Mouse (Mus musculus) forebrain, embryonic 16.5 days (tissue): ENCODE measurements around the gene F2r. TPM values are rescaled to one million over a fixed set of nuclear protein-coding genes. Genes with fewer than 3 reads are reported as not detected.
A peak's percentile ranks its signal among the peaks of the same experiment; 100 is the strongest.

Experiments used
- ATAC-seq: fragments of 200-750 bp; cut with Nextera tagmentation; 2 replicates; pipeline ENCODE4 v1.8.0; 2017; ENCODE audit warnings: mild to moderate bottlenecking, moderate library complexity
- H3K27ac ChIP-seq: fragments of 300-500 bp; sonication (generic); 2 replicates; pipeline ENCODE4 v1.5.1; 2014; ENCODE audit warnings: low read length, control low read depth
- H3K27me3 ChIP-seq: fragments of 300-500 bp; sonication (generic); replicated peaks from 2 replicates; pipeline ENCODE4 v1.6.1; 2014; ENCODE audit warnings: low read length; ENCODE audit not compliant: control insufficient read depth, insufficient read depth
- H3K36me3 ChIP-seq: fragments of 300-500 bp; sonication (generic); 2 replicates; pipeline ENCODE4 v1.6.1; 2014; ENCODE audit not compliant: control insufficient read depth, insufficient read depth
- H3K4me1 ChIP-seq: fragments of 300-500 bp; sonication (generic); replicated peaks from 2 replicates; pipeline ENCODE4 v1.6.1; 2014; ENCODE audit warnings: low read length; ENCODE audit not compliant: control insufficient read depth, insufficient read depth
- H3K4me2 ChIP-seq: fragments of 300-500 bp; sonication (generic); 2 replicates; pipeline ENCODE4 v1.6.1; 2014; ENCODE audit warnings: mild to moderate bottlenecking, low read length, control low read depth
- H3K4me3 ChIP-seq: fragments of 300-500 bp; sonication (generic); replicated peaks from 2 replicates; pipeline ENCODE4 v1.5.1; 2014; ENCODE audit warnings: mild to moderate bottlenecking, low read length, control low read depth
- H3K9ac ChIP-seq: fragments of 300-500 bp; sonication (generic); replicated peaks from 2 replicates; pipeline ENCODE4 v1.6.1; 2014; ENCODE audit warnings: low read depth, low read length, control low read depth
- H3K9me3 ChIP-seq: fragments of 300-500 bp; sonication (generic); 2 replicates; pipeline ENCODE4 v1.6.1; 2016; ENCODE audit warnings: low read length; ENCODE audit not compliant: control insufficient read depth
- WGBS: fragments of 180-500 bp; shearing (Covaris S2); extraction: QIAGEN DNeasy Blood & Tissue Kit; methylation state at CpG from one replicate; pipeline ENCODE4 v1.1.7; 2014; 5-methylcytosine and 5-hydroxymethylcytosine counted together
- polyA plus RNA-seq: library from polyadenylated mRNA; unstranded; fragments of >200 nt; fragmentation: Nextera tagmentation; extraction: Ambion mirVana; gene quantifications from 2 replicates; pipeline ENCODE4 v1.2.1, GENCODE M21; 2015

The F2r gene
- polyA plus RNA-seq, 1 experiment from 2014 or later, result 68.7 TPM

GRCm38 (mm10) chr13:95617671-95618171 is 566 bp downstream of the F2r start:
- under 1% methylated on average over 21 of the region's 21 CpGs for WGBS
- Histone ChIP-seq H3K27me3 (no peaks in the 10 kb centered on the region), H3K4me1 (peaks cover 21% of the 10 kb centered on the region), H3K9ac (peak overlapping the region; percentile 81), H3K36me3 (no peaks in the 10 kb centered on the region), H3K9me3 (no peaks in the 10 kb centered on the region), H3K4me2 (peak overlapping the region; percentile 84), H3K4me3 (peak overlapping the region; percentile 92), H3K27ac (peak overlapping the region; percentile 51)
- peak; percentile 51 for ATAC-seq

- Histone ChIP-seq H3K4me3 (peak overlapping the region; percentile 92), H3K27me3 (no peaks in the 10 kb centered on the region), H3K27ac (no peak overlapping the region; the same call in 1 of the 2 replicates), H3K9me3 (no peaks in the 10 kb centered on the region), H3K4me1 (peaks cover 21% of the 10 kb centered on the region), H3K9ac (peak overlapping the region; percentile 81), H3K4me2 (peak overlapping the region; percentile 84), H3K36me3 (no peaks in the 10 kb centered on the region)
- no peak for ATAC-seq
- WGBS, result 6% methylated on average over 17 of the region's 17 CpGs
Measured at GRCm38 (mm10) chr13:95617082-95617670, 1.1 kb downstream of the F2r start.

GRCm38 (mm10) chr13:95616512-95616911 is 1.8 kb downstream of the F2r start:
- Histone ChIP-seq H3K9ac (peak overlapping the region; percentile 81), H3K27ac (no peak overlapping the region), H3K4me1 (peaks cover 21% of the 10 kb centered on the region), H3K27me3 (no peaks in the 10 kb centered on the region), H3K4me3 (peak overlapping the region; percentile 92), H3K4me2 (peak overlapping the region; percentile 84), H3K9me3 (no peaks in the 10 kb centered on the region), H3K36me3 (no peaks in the 10 kb centered on the region)
- no peak for ATAC-seq
- WGBS, result 53% methylated on average over 11 of the region's 11 CpGs

GRCm38 (mm10) chr13:95614757-95615156 is 3.5 kb downstream of the F2r start:
- Histone ChIP-seq H3K4me3 (no peak overlapping the region), H3K36me3 (no peaks in the 10 kb centered on the region), H3K4me1 (peaks cover 21% of the 10 kb centered on the region), H3K9me3 (no peaks in the 10 kb centered on the region), H3K9ac (no peak overlapping the region), H3K27ac (no peak overlapping the region), H3K4me2 (no peak overlapping the region), H3K27me3 (no peaks in the 10 kb centered on the region)
- no peak for ATAC-seq
- WGBS, result 81% methylated on average over 6 of the region's 6 CpGs

- H3K4me1 ChIP-seq, result peaks cover 21% of the 10 kb centered on the region
- no peak for ATAC-seq
- no peaks in the 10 kb centered on the region for H3K36me3 ChIP-seq
- 88% methylated on average over 10 of the region's 10 CpGs for whole genome bisulfite sequencing
- H3K9ac ChIP-seq, result no peak overlapping the region
- H3K4me3 ChIP-seq, result no peak overlapping the region
- H3K27ac ChIP-seq, result no peak overlapping the region
- no peak overlapping the region for H3K4me2 ChIP-seq
- H3K27me3 ChIP-seq, result no peaks in the 10 kb centered on the region
- H3K9me3 ChIP-seq, result peaks cover 6% of the 10 kb centered on the region; the same call in 1 of the 2 replicates
Measured at GRCm38 (mm10) chr13:95612243-95612642, 6.0 kb downstream of the F2r start.

- no peak for ATAC-seq
- no peaks in the 10 kb centered on the region for H3K36me3 ChIP-seq
- WGBS, result 85% methylated on average over 4 of the region's 4 CpGs
- H3K27me3 ChIP-seq, result no peaks in the 10 kb centered on the region
- H3K9ac ChIP-seq, result no peak overlapping the region
- no peak overlapping the region for H3K27ac ChIP-seq
- H3K4me2 ChIP-seq, result no peak overlapping the region
- no peak overlapping the region for H3K4me3 ChIP-seq
- peaks cover 6% of the 10 kb centered on the region; the same call in 1 of the 2 replicates for H3K9me3 ChIP-seq
- H3K4me1 ChIP-seq, result peaks cover 16% of the 10 kb centered on the region
Measured at GRCm38 (mm10) chr13:95611752-95612151, 6.5 kb downstream of the F2r start.

GRCm38 (mm10) chr13:95610786-95611562 is 7.3 kb downstream of the F2r start:
- ATAC-seq, result peak; percentile 54; the same call in 1 of the 2 replicates
- Histone ChIP-seq H3K9me3 (peaks cover 6% of the 10 kb centered on the region; the same call in 1 of the 2 replicates), H3K4me3 (no peak overlapping the region), H3K27ac (no peak overlapping the region), H3K27me3 (no peaks in the 10 kb centered on the region), H3K36me3 (no peaks in the 10 kb centered on the region), H3K9ac (no peak overlapping the region), H3K4me1 (peaks cover 8% of the 10 kb centered on the region), H3K4me2 (no peak overlapping the region)
- 84% methylated on average over 16 of the region's 16 CpGs for WGBS

GRCm38 (mm10) chr13:95609088-95609420 is 9.2 kb downstream of the F2r start:
- no peak overlapping the region for H3K4me2 ChIP-seq
- H3K9me3 ChIP-seq, result peaks cover 6% of the 10 kb centered on the region; the same call in 1 of the 2 replicates
- no peak overlapping the region for H3K9ac ChIP-seq
- ATAC-seq, result no peak
- peaks cover 6% of the 10 kb centered on the region for H3K36me3 ChIP-seq
- WGBS, result 90% methylated on average over 2 of the region's 2 CpGs
- H3K27ac ChIP-seq, result no peak overlapping the region
- no peaks in the 10 kb centered on the region; the same call in 1 of the 2 replicates for H3K4me1 ChIP-seq
- H3K4me3 ChIP-seq, result no peak overlapping the region
- H3K27me3 ChIP-seq, result no peaks in the 10 kb centered on the region

GRCm38 (mm10) chr13:95608416-95609087 is 9.7 kb downstream of the F2r start:
- 90% methylated on average over 6 of the region's 6 CpGs for WGBS
- Histone ChIP-seq H3K4me3 (no peak overlapping the region), H3K4me1 (no peaks in the 10 kb centered on the region; the same call in 1 of the 2 replicates), H3K4me2 (no peak overlapping the region), H3K27ac (no peak overlapping the region), H3K9me3 (peaks cover 6% of the 10 kb centered on the region; the same call in 1 of the 2 replicates), H3K36me3 (peaks cover 11% of the 10 kb centered on the region), H3K9ac (no peak overlapping the region), H3K27me3 (no peaks in the 10 kb centered on the region)
- ATAC-seq, result no peak
